Mouse (Mus musculus) embryonic facial prominence, embryonic 12.5 days (tissue): ENCODE results near the gene Mad1l1. TPM values are rescaled to one million over a fixed set of nuclear protein-coding genes. Genes with fewer than 3 reads are reported as not detected.
"Not testable (repeated sequence)": the region's sequence is repeated elsewhere in the genome, so short reads cannot be mapped to it uniquely, and the experiment has no call there.

Experiments used
- ATAC-seq: fragments of 200-750 bp; cut with Nextera tagmentation; 2 replicates; pipeline ENCODE4 v1.8.0; 2017; ENCODE audit not compliant: insufficient number of reproducible peaks, insufficient read depth, low FRiP score, low TSS enrichment
- H3K27ac ChIP-seq: fragments of 300-500 bp; sonication (generic); 2 replicates; pipeline ENCODE4 v1.5.1; 2016; ENCODE audit warnings: mild to moderate bottlenecking
- H3K27me3 ChIP-seq: fragments of 300-500 bp; sonication (generic); 2 replicates; pipeline ENCODE4 v1.6.1; 2016; ENCODE audit warnings: mild to moderate bottlenecking, moderate library complexity
- H3K36me3 ChIP-seq: fragments of 300-500 bp; sonication (generic); 2 replicates; pipeline ENCODE4 v1.6.1; 2016; ENCODE audit warnings: mild to moderate bottlenecking
- H3K4me1 ChIP-seq: fragments of 300-500 bp; sonication (generic); 2 replicates; pipeline ENCODE4 v1.6.1; 2016
- H3K4me2 ChIP-seq: fragments of 300-500 bp; sonication (generic); replicated peaks from 2 replicates; pipeline ENCODE4 v1.6.1; 2016; ENCODE audit warnings: mild to moderate bottlenecking, moderate library complexity
- H3K4me3 ChIP-seq: fragments of 300-500 bp; sonication (generic); 2 replicates; pipeline ENCODE4 v1.5.1; 2016; ENCODE audit warnings: mild to moderate bottlenecking
- H3K9ac ChIP-seq: fragments of 300-500 bp; sonication (generic); 2 replicates; pipeline ENCODE4 v1.6.1; 2016; ENCODE audit warnings: mild to moderate bottlenecking, moderate library complexity
- H3K9me3 ChIP-seq: fragments of 300-500 bp; sonication (generic); 2 replicates; pipeline ENCODE4 v1.6.1; 2016; ENCODE audit warnings: mild to moderate bottlenecking, moderate library complexity
- WGBS: fragments of 180-500 bp; shearing (Covaris S2); methylation state at CpG from one replicate; pipeline ENCODE4 v1.1.7; 2016; 5-methylcytosine and 5-hydroxymethylcytosine counted together
- polyA plus RNA-seq: library from polyadenylated mRNA; unstranded; fragments of >200 nt; fragmentation: Nextera tagmentation; extraction: Ambion mirVana; gene quantifications from 2 replicates; pipeline ENCODE4 v1.2.1, GENCODE M21; 2016

Mad1l1 gene
- polyA plus RNA-seq, 1 experiment from 2014 or later = 56.3 TPM

DNA sequence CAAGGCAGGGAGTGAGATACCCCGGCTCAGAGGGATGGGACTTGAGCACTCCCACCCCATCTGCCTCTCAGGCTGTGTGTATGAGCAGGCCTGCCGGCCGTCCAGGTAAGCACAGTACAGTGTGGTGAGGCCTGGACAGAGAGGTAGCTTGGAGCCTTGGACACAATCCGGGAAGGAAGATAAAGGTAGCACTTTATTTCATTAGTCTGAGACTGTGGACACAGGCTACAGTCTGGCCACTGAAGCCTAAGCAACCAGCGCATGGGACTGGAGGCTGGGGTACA lies 312.9 kb downstream of the Mad1l1 start:
- 64% methylated on average over 5 of the region's 5 CpGs for WGBS
- no peak for ATAC-seq

DNA sequence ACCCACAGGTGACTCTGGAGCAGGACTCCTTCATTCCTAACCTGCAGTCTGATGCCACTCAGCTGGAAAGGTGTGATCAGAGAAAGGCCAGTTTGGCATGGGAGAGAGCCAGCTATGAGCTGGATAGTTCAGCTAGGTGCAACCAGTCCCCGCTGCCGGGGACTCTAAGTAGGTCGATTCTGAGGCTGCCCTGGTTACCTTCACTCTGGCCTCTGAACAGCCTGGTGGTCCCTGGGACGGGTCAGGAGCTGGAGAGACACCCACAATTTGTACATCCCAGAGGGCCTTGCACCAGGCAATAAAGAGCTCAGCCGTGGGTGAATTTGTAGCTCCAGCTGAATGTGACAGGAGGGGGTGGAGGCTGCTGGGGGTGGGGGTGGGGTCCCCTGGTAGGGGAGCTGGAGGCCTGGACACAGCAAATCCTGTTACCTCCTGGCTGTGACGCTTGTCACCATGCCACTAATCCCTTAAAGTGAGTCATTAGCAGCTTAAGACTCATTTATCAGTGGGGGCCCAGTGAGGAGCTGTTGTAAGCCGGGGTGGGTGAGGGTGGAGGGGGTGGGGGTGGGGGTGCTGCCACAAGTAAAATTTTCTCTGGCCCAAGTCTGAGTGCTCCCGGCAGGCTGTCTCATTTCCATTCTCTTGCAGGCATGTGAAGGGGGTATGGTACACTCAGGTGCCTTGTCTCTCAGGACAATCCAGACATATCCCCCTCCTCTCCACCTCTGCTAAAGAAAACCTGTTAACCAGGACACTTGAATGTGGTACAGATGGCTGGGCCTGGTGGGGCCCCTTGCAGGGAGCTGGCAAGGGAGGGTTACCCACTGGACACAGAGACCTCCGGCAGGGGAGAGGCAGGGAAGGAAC lies 313.5 kb downstream of the Mad1l1 start:
- Histone ChIP-seq H3K9ac (no peak overlapping the region), H3K4me3 (no peak overlapping the region), H3K36me3 (no peaks in the 10 kb centered on the region), H3K27ac (0 out of 2 replicates have a peak overlapping the region, but pooled peaks have one; percentile 11), H3K4me1 (peaks cover 8% of the 10 kb centered on the region; the same call in 1 of the 2 replicates), H3K4me2 (no peak overlapping the region), H3K9me3 (no peaks in the 10 kb centered on the region), H3K27me3 (no peaks in the 10 kb centered on the region)
- ATAC-seq = no peak; the same call in 1 of the 2 replicates
- 42% methylated on average over 9 of the region's 9 CpGs for WGBS

More for the DNA sequence above, 312.9 kb downstream of the Mad1l1 start:
- 0 out of 2 replicates have a peak overlapping the region, but pooled peaks have one; percentile 11 for H3K27ac ChIP-seq
- H3K4me2 ChIP-seq = no peak overlapping the region
- H3K4me3 ChIP-seq = no peak overlapping the region
- peaks cover 10% of the 10 kb centered on the region; the same call in 1 of the 2 replicates for H3K4me1 ChIP-seq
- no peaks in the 10 kb centered on the region for H3K9me3 ChIP-seq
- no peak overlapping the region for H3K9ac ChIP-seq
- H3K36me3 ChIP-seq = no peaks in the 10 kb centered on the region
- H3K27me3 ChIP-seq = no peaks in the 10 kb centered on the region

DNA sequence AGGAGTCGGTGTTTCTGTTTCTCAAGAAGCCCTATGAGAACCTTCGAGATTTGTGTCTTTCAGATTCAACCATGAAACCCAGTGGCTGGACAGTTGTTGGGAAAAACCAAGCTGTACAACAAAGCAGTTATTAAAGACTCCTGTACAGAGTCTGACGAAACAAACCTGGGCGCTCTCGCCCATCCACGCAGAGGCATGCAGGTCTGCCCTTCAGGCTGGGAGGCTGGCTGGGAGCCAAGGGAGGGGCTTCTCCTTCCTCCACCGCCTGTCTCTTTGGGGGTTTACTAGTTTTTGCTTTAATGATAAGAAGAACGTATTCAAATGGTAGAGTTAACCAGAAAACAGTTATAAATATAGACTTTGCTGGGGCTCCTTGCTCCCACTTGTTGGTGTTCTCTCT lies 314.5 kb downstream of the Mad1l1 start:
- H3K9ac ChIP-seq = no peak overlapping the region
- 0 out of 2 replicates have a peak, but pooled peaks cover 4% of the 10 kb centered on the region for H3K4me1 ChIP-seq
- no peak overlapping the region for H3K4me2 ChIP-seq
- 67% methylated on average over 8 of the region's 8 CpGs for WGBS
- no peak for ATAC-seq
- H3K27ac ChIP-seq = 0 out of 2 replicates have a peak overlapping the region, but pooled peaks have one; percentile 30
- H3K9me3 ChIP-seq = no peaks in the 10 kb centered on the region
- H3K27me3 ChIP-seq = no peaks in the 10 kb centered on the region
- H3K36me3 ChIP-seq = no peaks in the 10 kb centered on the region
- no peak overlapping the region for H3K4me3 ChIP-seq

DNA sequence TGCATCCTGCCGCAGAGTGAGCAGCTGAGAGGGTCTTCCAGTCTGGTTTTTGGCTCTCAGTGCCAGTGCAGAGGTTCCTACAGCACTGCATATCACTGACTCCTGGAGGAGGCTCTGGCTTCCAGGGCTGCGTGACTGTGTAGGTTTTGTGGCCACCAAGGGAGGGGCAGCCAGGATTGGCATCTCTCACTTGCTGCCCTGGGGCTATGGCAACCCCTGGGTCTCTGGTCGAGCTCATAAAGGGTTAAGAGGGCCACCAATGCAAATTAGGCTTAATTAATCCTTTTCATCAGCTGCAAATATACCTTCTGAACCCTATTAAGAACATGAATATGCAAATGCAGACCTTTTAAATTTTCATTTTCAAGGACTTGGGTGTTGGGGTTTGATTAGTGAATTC lies 318.8 kb downstream of the Mad1l1 start:
- 45% methylated on average over 3 of the region's 3 CpGs for WGBS
- no peak overlapping the region for H3K27ac ChIP-seq

DNA sequence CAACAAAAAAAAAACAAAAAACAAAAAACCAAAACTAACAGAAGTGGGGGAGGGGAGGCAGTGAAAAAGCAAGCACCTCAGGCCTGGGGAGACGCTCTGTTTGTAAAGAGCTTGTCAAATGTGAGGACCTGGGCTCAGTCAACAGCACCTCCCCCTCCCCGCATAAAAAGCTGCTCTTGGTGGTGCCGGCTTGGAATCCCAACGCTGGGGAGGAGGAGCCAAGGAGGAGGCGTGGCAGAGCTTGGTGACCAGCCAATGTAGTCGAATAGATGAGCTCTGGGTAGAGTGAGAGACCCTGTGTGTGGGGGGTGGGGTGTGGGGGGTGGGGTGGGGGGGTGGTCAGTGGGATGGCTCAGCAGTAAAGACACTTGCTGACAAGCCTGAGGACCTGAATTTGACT lies 322.4 kb downstream of the Mad1l1 start:
- ATAC-seq = no peak
- no peaks in the 10 kb centered on the region for H3K4me1 ChIP-seq

More for the DNA sequence above, 318.8 kb downstream of the Mad1l1 start:
- no peaks in the 10 kb centered on the region for H3K9me3 ChIP-seq
- H3K36me3 ChIP-seq = no peaks in the 10 kb centered on the region
- H3K9ac ChIP-seq = no peak overlapping the region
- H3K27me3 ChIP-seq = no peaks in the 10 kb centered on the region
- H3K4me3 ChIP-seq = no peak overlapping the region
- ATAC-seq = no peak
- H3K4me2 ChIP-seq = no peak overlapping the region
- H3K4me1 ChIP-seq = 0 out of 2 replicates have a peak, but pooled peaks cover 4% of the 10 kb centered on the region

DNA sequence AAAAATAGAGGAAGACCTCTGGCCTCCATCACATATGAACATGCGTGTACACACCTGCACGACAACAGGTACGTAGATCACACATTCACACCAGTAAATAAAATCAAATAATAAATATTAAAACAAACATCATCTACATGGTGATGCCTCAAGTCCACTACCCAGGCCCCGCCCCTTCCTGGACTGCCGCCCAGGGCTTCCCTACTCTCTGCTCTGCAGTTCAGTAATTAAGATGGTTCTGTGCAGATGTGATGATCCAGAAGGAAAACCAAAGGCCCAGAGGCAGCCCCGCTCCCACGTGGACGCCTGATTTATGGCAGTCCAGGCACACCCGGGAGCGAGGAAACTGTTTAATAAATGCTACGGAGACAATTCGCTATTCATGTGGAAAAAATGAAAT lies 323.0 kb downstream of the Mad1l1 start:
- H3K36me3 ChIP-seq, H3K9me3 ChIP-seq, H3K4me3 ChIP-seq, H3K27me3 ChIP-seq, H3K4me2 ChIP-seq, H3K9ac ChIP-seq, H3K4me1 ChIP-seq, ATAC-seq, H3K27ac ChIP-seq: not testable (repeated sequence)
- WGBS = 78% methylated on average over 12 of the region's 12 CpGs

More for the DNA sequence above, 322.4 kb downstream of the Mad1l1 start:
- Histone ChIP-seq H3K9me3 (no peaks in the 10 kb centered on the region), H3K4me3 (no peak overlapping the region), H3K9ac (no peak overlapping the region), H3K36me3 (no peaks in the 10 kb centered on the region), H3K4me2 (no peak overlapping the region), H3K27ac (no peak overlapping the region), H3K27me3 (no peaks in the 10 kb centered on the region)
- WGBS = 31% methylated on average over 6 of the region's 6 CpGs

DNA sequence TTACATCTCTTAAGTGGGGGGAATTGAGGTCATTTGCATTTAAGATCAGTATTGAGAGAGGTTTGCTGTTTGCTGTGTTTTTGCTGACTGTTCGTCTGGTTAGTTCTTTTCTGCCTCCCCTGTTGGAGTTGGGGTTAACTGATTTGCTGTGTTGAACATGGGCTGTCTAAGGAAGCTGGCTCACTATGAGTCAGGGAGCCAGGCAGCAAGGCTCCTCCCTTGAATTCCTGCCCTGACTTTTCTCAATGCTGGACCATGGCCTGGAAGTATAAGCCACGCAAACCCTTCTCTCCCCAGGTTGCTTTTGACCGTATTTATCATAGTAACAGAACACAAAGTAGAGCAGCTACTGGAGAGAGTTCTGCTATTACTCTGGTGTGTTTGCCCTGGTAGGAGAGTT lies 329.8 kb downstream of the Mad1l1 start:
- H3K9me3 ChIP-seq = 0 out of 2 replicates have a peak, but pooled peaks cover 8% of the 10 kb centered on the region
- no peak overlapping the region for H3K9ac ChIP-seq
- H3K27ac ChIP-seq = no peak overlapping the region
- H3K4me1 ChIP-seq = no peaks in the 10 kb centered on the region
- no peak for ATAC-seq
- H3K4me2 ChIP-seq = no peak overlapping the region
- no peak overlapping the region for H3K4me3 ChIP-seq
- H3K36me3 ChIP-seq = no peaks in the 10 kb centered on the region
- H3K27me3 ChIP-seq = no peaks in the 10 kb centered on the region
- WGBS = 88% methylated on average over 3 of the region's 3 CpGs

DNA sequence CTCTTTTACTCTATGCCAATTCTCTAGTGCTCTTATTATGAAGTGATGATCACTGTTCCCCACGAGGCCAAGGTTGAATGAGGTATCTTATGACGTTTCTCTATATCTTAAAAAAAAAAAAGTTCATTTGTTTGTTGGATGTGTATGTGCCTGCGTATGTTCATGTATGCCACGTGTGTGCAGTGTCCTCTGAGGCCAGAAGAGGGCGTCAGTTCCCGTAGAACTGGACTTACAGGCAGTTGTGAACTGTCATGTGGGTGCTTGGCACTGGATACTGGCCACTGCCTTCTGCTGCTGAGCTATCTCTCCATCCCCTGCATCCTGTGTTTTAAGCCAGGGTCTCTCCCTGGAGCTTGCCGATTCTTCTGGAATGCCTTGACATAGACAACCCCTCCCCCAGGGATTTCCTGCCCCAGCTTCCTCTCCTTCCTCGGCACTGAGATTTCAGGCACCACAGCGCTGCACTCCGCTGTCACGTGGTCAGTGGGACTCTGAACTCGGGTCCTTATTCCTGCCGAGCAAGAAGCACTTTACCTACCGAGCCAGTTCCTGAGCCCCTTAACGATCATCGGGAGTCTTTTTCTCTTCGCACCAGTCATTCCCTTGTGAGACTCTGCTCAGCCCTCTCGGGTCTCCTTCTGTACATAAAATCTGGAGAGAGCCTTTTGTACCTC lies 336.1 kb downstream of the Mad1l1 start:
- no peaks in the 10 kb centered on the region for H3K4me1 ChIP-seq
- H3K27me3 ChIP-seq = no peaks in the 10 kb centered on the region; the same call in 1 of the 2 replicates
- 44% methylated on average over 18 of the region's 18 CpGs for WGBS
- no peak overlapping the region for H3K4me2 ChIP-seq
- H3K36me3 ChIP-seq = no peaks in the 10 kb centered on the region
- ATAC-seq = no peak
- no peak overlapping the region for H3K9ac ChIP-seq
- H3K27ac ChIP-seq = no peak overlapping the region
- H3K9me3 ChIP-seq = 0 out of 2 replicates have a peak, but pooled peaks cover 2% of the 10 kb centered on the region
- no peak overlapping the region for H3K4me3 ChIP-seq

DNA sequence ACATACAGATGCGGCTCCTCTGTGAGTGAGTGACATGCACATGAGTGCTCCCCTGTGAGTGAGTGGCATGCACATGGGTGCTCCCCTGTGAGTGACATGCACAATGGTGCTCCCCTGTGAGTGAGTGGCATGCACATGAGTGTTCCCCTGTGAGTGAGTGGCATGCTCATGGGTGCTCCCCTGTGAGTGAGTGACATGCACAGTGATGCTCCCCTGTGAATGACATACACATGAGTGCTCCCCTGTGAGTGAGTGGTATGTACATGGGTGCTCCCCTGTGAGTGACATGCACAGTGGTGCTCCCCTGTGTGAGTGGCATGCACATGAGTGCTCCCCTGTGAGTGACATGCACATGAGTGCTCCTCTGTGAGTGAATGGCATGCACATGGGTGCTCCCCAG lies 339.4 kb downstream of the Mad1l1 start:
- Histone ChIP-seq H3K4me1 (0 out of 2 replicates have a peak, but pooled peaks cover 3% of the 10 kb centered on the region), H3K4me3 (no peak overlapping the region), H3K9ac (no peak overlapping the region), H3K36me3 (no peaks in the 10 kb centered on the region), H3K27ac (no peak overlapping the region), H3K27me3 (no peaks in the 10 kb centered on the region; the same call in 1 of the 2 replicates), H3K9me3 (no peaks in the 10 kb centered on the region), H3K4me2 (no peak overlapping the region)
- no peak for ATAC-seq
- WGBS = 88% methylated on average over 1 of the region's 1 CpGs

DNA sequence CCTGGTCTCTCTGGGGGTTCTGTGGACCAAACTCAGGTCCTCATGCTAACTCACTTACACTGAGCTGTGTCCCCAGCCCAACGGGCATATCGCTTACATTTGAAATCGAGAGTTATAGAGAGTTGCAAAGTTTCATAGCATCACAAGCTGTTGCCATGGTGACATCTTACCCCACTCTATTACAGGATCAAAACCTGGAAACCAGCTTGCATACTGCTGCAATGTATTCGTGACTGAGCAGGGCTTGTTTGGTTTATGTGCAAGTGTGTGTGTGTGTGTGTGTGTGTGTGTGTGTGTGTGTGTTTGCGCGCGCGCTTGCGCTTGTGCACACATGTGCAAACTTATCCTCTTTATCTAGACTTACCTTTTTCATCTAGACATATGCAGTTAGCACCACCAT lies 342.0 kb downstream of the Mad1l1 start:
- H3K4me3 ChIP-seq = no peak overlapping the region
- no peak overlapping the region for H3K27ac ChIP-seq
- H3K4me1 ChIP-seq = 0 out of 2 replicates have a peak, but pooled peaks cover 3% of the 10 kb centered on the region
- H3K27me3 ChIP-seq = peaks cover 5% of the 10 kb centered on the region; the same call in 1 of the 2 replicates
- no peaks in the 10 kb centered on the region for H3K36me3 ChIP-seq
- H3K9ac ChIP-seq = no peak overlapping the region
- H3K9me3 ChIP-seq = no peaks in the 10 kb centered on the region
- no peak overlapping the region for H3K4me2 ChIP-seq
- no peak for ATAC-seq
- 84% methylated on average over 9 of the region's 9 CpGs for WGBS

DNA sequence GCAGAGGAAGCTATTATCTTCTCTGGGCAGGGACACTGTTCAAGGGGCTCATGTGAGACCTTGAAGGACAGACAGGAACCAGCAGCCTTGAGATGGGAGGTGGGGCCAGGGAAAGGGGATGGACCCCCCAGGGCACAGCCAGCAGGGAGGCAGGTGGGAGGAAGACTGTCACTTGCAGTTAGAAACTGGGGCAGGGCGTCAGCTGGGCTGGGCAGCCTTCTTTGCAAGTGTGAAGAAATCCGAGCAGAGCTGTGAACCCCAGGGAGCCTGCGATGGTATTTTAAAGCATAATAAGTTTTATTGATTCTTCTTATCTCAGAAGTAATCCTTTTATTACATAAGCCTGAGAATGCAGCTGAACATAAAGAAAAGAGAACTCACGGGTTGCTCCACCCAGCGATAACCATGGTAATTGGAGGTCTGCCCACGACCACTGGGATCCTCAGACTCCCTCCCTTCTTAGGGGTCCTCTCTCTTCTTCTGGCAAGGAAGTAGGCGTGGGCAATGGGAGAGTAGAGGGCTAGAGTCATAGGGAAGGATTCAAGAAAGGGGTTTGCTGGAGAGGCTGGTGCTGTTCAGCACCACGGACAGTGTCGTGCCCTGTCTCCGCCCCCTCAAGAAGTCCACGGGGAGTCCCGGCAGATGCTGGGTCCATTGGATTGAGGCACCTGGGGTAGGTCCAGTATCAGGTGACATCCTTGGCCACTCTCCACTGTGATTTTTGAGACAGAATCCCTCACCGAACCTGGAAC lies 342.7 kb downstream of the Mad1l1 start:
- no peak overlapping the region for H3K27ac ChIP-seq
- no peak overlapping the region for H3K4me3 ChIP-seq
- no peaks in the 10 kb centered on the region for H3K9me3 ChIP-seq
- peaks cover 5% of the 10 kb centered on the region; the same call in 1 of the 2 replicates for H3K27me3 ChIP-seq
- 10% methylated on average over 13 of the region's 13 CpGs for WGBS
- no peak overlapping the region for H3K9ac ChIP-seq
- H3K4me1 ChIP-seq = 0 out of 2 replicates have a peak, but pooled peaks cover 3% of the 10 kb centered on the region
- ATAC-seq = no peak
- H3K36me3 ChIP-seq = no peaks in the 10 kb centered on the region
- H3K4me2 ChIP-seq = no peak overlapping the region
